Mouse (Mus musculus) intestine, embryonic 16.5 days (tissue): ENCODE measurements at regions not wholly inside any gene's neighbourhood (a gene's known extent, or its start where the extent isn't known, plus 50 kb on each side); places are given as distances from the start of the nearest gene placed in this dataset.
A peak's percentile ranks its signal among the peaks of the same experiment; 100 is the strongest.

Experiments
- ATAC-seq: fragments of 200-750 bp; cut with Nextera tagmentation; 2 replicates; pipeline ENCODE4 v1.8.0; 2017; ENCODE audit warnings: moderate TSS enrichment, moderate library complexity
- H3K27ac ChIP-seq: fragments of 300-500 bp; sonication (generic); 2 replicates; pipeline ENCODE4 v1.5.1; 2014; ENCODE audit warnings: mild to moderate bottlenecking, low read length
- H3K27me3 ChIP-seq: fragments of 300-500 bp; sonication (generic); replicated peaks from 2 replicates; pipeline ENCODE4 v1.6.1; 2014; ENCODE audit warnings: low read length, control low read depth, mixed read lengths; ENCODE audit not compliant: control insufficient read depth, insufficient read depth
- H3K36me3 ChIP-seq: fragments of 300-500 bp; sonication (generic); 2 replicates; pipeline ENCODE4 v1.6.1; 2014; ENCODE audit warnings: low read length, control low read depth; ENCODE audit not compliant: control insufficient read depth, insufficient read depth
- H3K4me1 ChIP-seq: fragments of 300-500 bp; sonication (generic); 2 replicates; pipeline ENCODE4 v1.6.1; 2014; ENCODE audit warnings: low read length, control low read depth, mixed read lengths; ENCODE audit not compliant: control insufficient read depth, insufficient read depth
- H3K4me2 ChIP-seq: fragments of 300-500 bp; sonication (generic); 2 replicates; pipeline ENCODE4 v1.6.1; 2014; ENCODE audit warnings: low read depth, low read length, control low read depth
- H3K4me3 ChIP-seq: fragments of 300-500 bp; sonication (generic); 2 replicates; pipeline ENCODE4 v1.5.1; 2014; ENCODE audit warnings: mild to moderate bottlenecking, low read length
- H3K9ac ChIP-seq: fragments of 300-500 bp; sonication (generic); 2 replicates; pipeline ENCODE4 v1.6.1; 2014; ENCODE audit warnings: low read depth, low read length
- H3K9me3 ChIP-seq: fragments of 300-500 bp; sonication (generic); 2 replicates; pipeline ENCODE4 v1.6.1; 2016; ENCODE audit warnings: low read length, control low read depth; ENCODE audit not compliant: control insufficient read depth
- WGBS: fragments of 180-500 bp; shearing (Covaris S2); extraction: QIAGEN DNeasy Blood & Tissue Kit; methylation state at CpG from one replicate; pipeline ENCODE4 v1.1.7; 2014; 5-methylcytosine and 5-hydroxymethylcytosine counted together

GRCm38 (mm10) chr6:106876690-106877089, 76.8 kb upstream of the Crbn start:
- H3K4me3 ChIP-seq = no peak overlapping the region
- H3K9ac ChIP-seq = no peak overlapping the region
- H3K27me3 ChIP-seq = no peaks in the 10 kb centered on the region
- H3K27ac ChIP-seq = no peak overlapping the region
- WGBS = 62% methylated on average over 1 of the region's 1 CpGs
- H3K4me1 ChIP-seq = no peaks in the 10 kb centered on the region
- no peaks in the 10 kb centered on the region for H3K9me3 ChIP-seq
- H3K36me3 ChIP-seq = no peaks in the 10 kb centered on the region
- peak; percentile 87 for ATAC-seq
- no peak overlapping the region for H3K4me2 ChIP-seq

- no peak overlapping the region for H3K27ac ChIP-seq
- H3K9ac ChIP-seq = no peak overlapping the region
- H3K9me3 ChIP-seq = no peaks in the 10 kb centered on the region
- H3K27me3 ChIP-seq = no peaks in the 10 kb centered on the region
- H3K4me2 ChIP-seq = no peak overlapping the region
- H3K4me3 ChIP-seq = no peak overlapping the region
- WGBS = 57% methylated on average over 4 of the region's 4 CpGs
- ATAC-seq = no peak
- H3K36me3 ChIP-seq = no peaks in the 10 kb centered on the region
- H3K4me1 ChIP-seq = no peaks in the 10 kb centered on the region
These were observed 92.2 kb upstream of the Crbn start for GRCm38 (mm10) chr6:106891879-106892638.

- no peak for ATAC-seq
- Histone ChIP-seq H3K9ac (no peak overlapping the region), H3K4me1 (no peaks in the 10 kb centered on the region), H3K9me3 (no peaks in the 10 kb centered on the region), H3K4me2 (no peak overlapping the region), H3K27ac (no peak overlapping the region), H3K36me3 (no peaks in the 10 kb centered on the region), H3K27me3 (no peaks in the 10 kb centered on the region), H3K4me3 (no peak overlapping the region)
- WGBS = 54% methylated on average over 2 of the region's 2 CpGs
These were observed 92.7 kb upstream of the Crbn start for GRCm38 (mm10) chr6:106892639-106892934.

GRCm38 (mm10) chr6:106903953-106904683, 104.2 kb upstream of the Crbn start:
- no peaks in the 10 kb centered on the region for H3K36me3 ChIP-seq
- no peak for ATAC-seq
- no peak overlapping the region for H3K9ac ChIP-seq
- no peak overlapping the region for H3K4me2 ChIP-seq
- H3K4me1 ChIP-seq = no peaks in the 10 kb centered on the region
- 78% methylated on average over 8 of the region's 8 CpGs for WGBS
- no peaks in the 10 kb centered on the region for H3K27me3 ChIP-seq
- no peak overlapping the region for H3K4me3 ChIP-seq
- no peak overlapping the region for H3K27ac ChIP-seq
- H3K9me3 ChIP-seq = no peaks in the 10 kb centered on the region

GRCm38 (mm10) chr6:106915121-106915520, 115.2 kb upstream of the Crbn start:
- WGBS = 84% methylated on average over 2 of the region's 2 CpGs
- H3K4me3 ChIP-seq = no peak overlapping the region
- no peak overlapping the region for H3K9ac ChIP-seq

GRCm38 (mm10) chr6:106916683-106917289, 116.9 kb upstream of the Crbn start:
- WGBS = 89% methylated on average over 3 of the region's 3 CpGs
- Histone ChIP-seq H3K27ac (no peak overlapping the region), H3K4me3 (no peak overlapping the region), H3K4me1 (no peaks in the 10 kb centered on the region), H3K4me2 (no peak overlapping the region), H3K9ac (no peak overlapping the region), H3K36me3 (no peaks in the 10 kb centered on the region), H3K27me3 (no peaks in the 10 kb centered on the region), H3K9me3 (no peaks in the 10 kb centered on the region)
- no peak for ATAC-seq

More at GRCm38 (mm10) chr6:106915121-106915520, 115.2 kb upstream of the Crbn start:
- H3K9me3 ChIP-seq = no peaks in the 10 kb centered on the region
- no peak overlapping the region for H3K27ac ChIP-seq
- no peaks in the 10 kb centered on the region for H3K27me3 ChIP-seq
- H3K36me3 ChIP-seq = no peaks in the 10 kb centered on the region
- ATAC-seq = no peak
- no peak overlapping the region for H3K4me2 ChIP-seq
- H3K4me1 ChIP-seq = no peaks in the 10 kb centered on the region

- Histone ChIP-seq H3K4me1 (no peaks in the 10 kb centered on the region), H3K9me3 (no peaks in the 10 kb centered on the region), H3K27ac (no peak overlapping the region), H3K9ac (no peak overlapping the region), H3K27me3 (no peaks in the 10 kb centered on the region), H3K36me3 (no peaks in the 10 kb centered on the region), H3K4me2 (no peak overlapping the region), H3K4me3 (no peak overlapping the region)
- 26% methylated on average over 2 of the region's 2 CpGs for WGBS
- no peak for ATAC-seq
These were observed 121.1 kb upstream of the Crbn start for GRCm38 (mm10) chr6:106920951-106921350.

GRCm38 (mm10) chr6:106925486-106925885, 125.6 kb upstream of the Crbn start:
- no peaks in the 10 kb centered on the region for H3K27me3 ChIP-seq

GRCm38 (mm10) chr6:106933584-106933983, 133.7 kb upstream of the Crbn start:
- 71% methylated on average over 6 of the region's 6 CpGs for WGBS
- H3K9ac ChIP-seq = no peak overlapping the region
- no peaks in the 10 kb centered on the region for H3K9me3 ChIP-seq
- no peaks in the 10 kb centered on the region for H3K4me1 ChIP-seq
- no peak overlapping the region for H3K4me3 ChIP-seq
- H3K36me3 ChIP-seq = no peaks in the 10 kb centered on the region
- no peaks in the 10 kb centered on the region for H3K27me3 ChIP-seq
- ATAC-seq = peak; percentile 88
- no peak overlapping the region for H3K27ac ChIP-seq
- no peak overlapping the region for H3K4me2 ChIP-seq

More at GRCm38 (mm10) chr6:106925486-106925885, 125.6 kb upstream of the Crbn start:
- Histone ChIP-seq H3K9ac (no peak overlapping the region), H3K4me1 (no peaks in the 10 kb centered on the region), H3K36me3 (no peaks in the 10 kb centered on the region), H3K4me3 (no peak overlapping the region), H3K27ac (no peak overlapping the region), H3K9me3 (no peaks in the 10 kb centered on the region), H3K4me2 (no peak overlapping the region)
- no peak for ATAC-seq
- 83% methylated on average over 2 of the region's 2 CpGs for WGBS
